Mouse (Mus musculus): ENCODE measurements around the gene Snapc2. TPM values are rescaled to one million over a fixed set of nuclear protein-coding genes. Genes with fewer than 3 reads are reported as not detected.
"Not testable (repeated sequence)": the region's sequence is repeated elsewhere in the genome, so short reads cannot be mapped to it uniquely, and the experiment has no call there.

Gene Snapc2
- total RNA-seq, 2 experiments from 2014 or later: 13.0 to 15.4 TPM

DNA sequence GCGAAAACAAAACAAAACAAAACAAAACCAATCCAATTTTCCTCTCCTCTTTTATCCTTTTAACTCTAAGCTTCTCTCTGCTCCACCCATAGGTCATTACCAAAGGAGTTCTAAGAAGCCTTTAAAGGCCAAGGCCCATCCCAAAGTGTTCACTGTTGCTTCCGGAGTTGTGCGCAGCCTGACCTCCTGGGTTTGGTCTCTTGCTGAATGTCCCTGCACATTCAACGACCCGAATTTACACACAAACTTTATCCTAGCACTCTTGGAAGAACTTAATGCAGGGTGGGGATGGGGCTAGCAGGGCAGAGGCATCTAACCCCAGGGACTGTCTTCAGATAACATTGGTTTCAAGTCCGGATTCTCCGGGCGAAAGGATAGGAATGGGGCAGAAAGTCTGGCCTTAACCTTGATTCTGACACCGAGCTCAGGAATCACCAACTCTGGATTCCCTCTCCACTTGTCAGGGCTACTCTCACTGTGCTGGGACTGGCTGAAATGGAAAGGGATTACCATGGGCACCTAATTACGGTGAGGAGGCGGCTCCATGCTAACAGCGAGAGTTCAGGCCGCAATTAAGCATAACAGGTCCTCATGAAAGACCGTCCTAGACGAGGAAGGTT is 15.0 kb upstream of the Snapc2 start:
- no peak for DNase-seq

DNA sequence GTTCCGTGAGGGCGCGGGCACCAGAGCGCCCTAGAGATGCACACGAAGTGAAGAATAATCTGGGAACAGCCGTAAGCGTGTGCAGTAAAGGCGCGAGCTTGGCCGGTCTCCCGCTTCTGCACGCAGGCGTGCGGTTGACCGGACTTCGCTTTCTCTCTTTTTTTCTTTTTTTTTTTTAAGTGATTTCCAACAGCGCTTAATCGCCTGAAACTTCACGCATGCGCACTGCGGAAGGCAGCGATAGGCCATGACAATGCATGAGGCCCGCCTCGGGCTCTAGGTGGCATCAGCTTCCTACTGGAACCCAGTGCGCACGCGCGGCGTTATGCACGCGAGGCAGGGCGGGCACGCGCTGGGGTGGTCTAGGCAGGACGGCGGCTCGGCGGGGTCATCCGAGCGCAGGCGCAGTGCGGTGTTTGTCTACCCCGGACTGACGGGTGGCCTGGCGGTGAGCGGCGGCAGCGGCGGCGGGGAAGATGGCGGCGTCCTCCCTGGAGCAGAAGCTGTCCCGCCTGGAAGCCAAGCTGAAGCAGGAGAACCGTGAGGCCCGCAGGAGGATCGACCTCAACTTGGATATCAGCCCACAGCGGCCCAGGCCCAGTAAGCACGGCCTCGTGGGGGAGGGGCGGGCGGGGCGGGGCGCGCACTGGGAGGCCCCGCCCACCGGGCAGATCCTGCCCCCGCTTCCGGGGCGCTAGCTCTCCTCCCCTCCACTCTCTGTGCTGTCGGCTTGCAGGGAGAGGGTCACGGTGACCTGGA is 14.3 kb upstream of the Snapc2 start, which contains the start of the genes Map2k7 and Gm49320:
Gene Map2k7 (plus strand): TSS at position 307 of the 759 bp plus-strand sequence.
Gene Gm49320 (plus strand): TSS at position 432 of the 759 bp plus-strand sequence.
- DNase-seq: peak; percentile 100

- DNase-seq: no peak
Observed at GRCm38 (mm10) chr8:4239193-4239890, 13.5 kb upstream of the Snapc2 start.

DNA sequence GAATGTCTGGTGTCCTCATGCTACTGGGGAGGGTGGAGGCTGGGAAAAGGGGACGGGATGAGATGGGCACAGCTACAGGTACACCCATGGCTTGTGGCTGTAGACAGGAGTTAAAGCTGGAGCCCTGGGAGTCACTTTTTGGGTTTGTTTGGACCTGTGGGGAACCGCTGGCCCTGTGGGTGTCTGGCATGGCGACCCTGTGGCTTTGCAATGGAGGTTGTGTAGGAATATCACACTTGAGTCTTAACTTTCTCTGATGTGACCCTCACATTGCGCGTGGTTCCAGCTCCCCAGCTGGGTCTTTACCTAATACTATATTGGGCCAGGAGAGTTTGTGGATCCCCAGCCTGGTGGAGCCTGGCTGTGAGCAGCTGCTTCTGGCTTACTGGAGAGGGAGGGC is 7.8 kb upstream of the Snapc2 start:
- no peak for DNase-seq

DNA sequence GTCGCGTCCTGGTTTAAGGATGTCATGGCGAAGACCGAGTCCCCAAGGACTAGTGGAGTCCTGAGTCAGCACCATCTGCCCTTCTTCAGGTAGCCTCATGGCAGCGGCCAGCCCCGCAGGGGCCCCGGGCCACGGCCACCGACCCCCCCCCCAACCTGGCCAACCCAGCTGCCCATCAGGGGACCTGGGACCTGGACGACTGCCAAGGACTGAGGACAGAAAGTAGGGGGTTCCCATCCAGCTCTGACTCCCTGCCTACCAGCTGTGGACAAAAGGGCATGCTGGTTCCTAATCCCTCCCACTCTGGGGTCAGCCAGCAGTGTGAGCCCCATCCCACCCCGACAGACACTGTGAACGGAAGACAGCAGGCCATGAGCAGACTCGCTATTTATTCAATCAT is 7.1 kb upstream of the Snapc2 start:
- no peak for DNase-seq

GRCm38 (mm10) chr8:4247241-4247640 is 5.6 kb upstream of the Snapc2 start:
- DNase-seq: no peak

GRCm38 (mm10) chr8:4247951-4248540 is 4.8 kb upstream of the Snapc2 start, which contains the start of gene Tgfbr3l:
Gene Tgfbr3l, plus strand, starts transcription at chr8:4248214.
- no peak for DNase-seq

DNA sequence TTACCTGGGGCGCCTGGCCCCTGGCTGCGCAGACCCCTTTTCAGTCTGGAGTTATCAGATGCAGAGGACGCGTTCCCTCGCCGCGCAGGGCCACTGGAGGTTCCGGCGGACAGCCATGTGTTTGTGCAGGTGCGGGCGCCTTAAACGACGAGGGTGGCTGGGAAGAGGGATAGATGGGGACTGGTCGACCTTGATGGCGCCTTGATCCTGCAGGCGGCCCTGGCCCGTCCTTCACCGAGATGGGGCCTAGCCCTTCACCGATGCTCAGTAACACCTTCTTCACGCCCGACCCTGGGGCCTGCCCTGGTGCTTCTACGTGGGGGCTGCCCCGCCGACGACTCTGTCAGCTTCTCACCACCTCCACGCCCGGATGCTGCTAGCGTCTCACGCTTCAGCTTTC is 3.7 kb upstream of the Snapc2 start:
- peak; percentile 59 for DNase-seq

GRCm38 (mm10) chr8:4250306-4250970 is 2.4 kb upstream of the Snapc2 start:
- peak; percentile 92 for DNase-seq

GRCm38 (mm10) chr8:4252116-4252760 is 642 bp upstream of the Snapc2 start:
- no peak for DNase-seq

DNA sequence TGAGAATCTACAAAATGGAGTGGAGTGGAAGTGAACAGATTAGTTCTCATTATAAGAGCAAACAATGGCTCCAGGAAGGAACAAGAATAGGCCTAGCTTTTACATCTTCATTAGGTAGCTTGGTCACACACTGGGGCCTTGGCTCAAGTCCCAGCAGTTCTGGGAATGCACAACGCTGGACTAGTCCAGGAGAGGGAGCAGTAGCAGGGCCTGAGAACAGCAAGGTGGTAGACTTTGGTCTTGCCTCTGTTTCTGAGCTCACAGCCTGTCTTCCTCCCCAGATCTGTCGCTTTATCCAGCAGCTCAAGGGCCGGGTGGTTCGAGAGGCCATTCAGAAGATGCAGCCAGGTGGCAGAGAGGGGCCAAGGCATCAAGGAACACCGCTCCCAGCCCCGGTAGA is 1.1 kb downstream of the Snapc2 start:
- DNase-seq: peak; percentile 45

DNA sequence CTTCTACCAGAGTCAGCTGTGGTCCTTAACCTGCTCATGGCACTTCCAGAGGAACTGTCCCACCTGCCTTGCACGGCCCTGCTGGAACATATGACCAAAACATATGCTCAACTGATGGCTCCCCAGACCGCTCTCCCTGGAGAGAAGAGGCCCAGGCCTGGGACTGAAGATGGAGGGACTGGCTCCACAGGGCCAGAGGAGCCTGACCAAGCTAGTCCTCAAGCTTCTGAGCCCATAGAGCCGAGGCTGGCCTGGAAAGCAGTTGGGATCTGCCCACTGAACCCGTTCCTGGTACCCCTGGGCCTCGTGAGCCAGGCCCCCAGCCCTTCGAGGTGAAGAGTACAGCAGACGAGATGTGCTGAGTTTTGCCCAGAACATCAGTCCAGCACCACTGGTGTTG is 2.6 kb downstream of the Snapc2 start:
- not testable (repeated sequence) for DNase-seq

DNA sequence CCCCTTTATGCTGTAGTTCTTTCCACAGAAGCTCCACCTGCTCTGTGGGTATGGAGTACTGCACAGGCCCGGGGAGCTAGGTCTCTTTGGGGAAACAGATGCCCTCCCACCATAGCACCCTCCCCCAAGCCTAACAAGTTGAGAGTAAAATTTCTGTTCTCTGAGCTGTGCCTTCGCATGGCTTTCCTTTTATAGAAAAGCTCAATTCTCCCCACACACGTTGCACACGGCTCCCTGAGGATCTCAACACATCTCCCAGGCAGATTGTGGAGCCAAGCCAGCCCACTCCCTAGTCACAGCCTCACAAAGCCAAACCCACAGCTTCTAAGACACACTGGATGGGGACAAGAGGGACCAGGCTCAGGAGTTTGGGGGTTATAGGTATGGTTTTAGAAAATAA is 4.0 kb downstream of the Snapc2 start:
- no peak for DNase-seq

- no peak for DNase-seq
Observed at GRCm38 (mm10) chr8:4257350-4257749, 4.5 kb downstream of the Snapc2 start.

GRCm38 (mm10) chr8:4258233-4258632 is 5.4 kb downstream of the Snapc2 start:
- peak; percentile 81 for DNase-seq

- DNase-seq: no peak
Observed at GRCm38 (mm10) chr8:4258678-4259077, 5.8 kb downstream of the Snapc2 start.

GRCm38 (mm10) chr8:4259125-4259804 is 6.4 kb downstream of the Snapc2 start, which contains the start of gene Ctxn1:
Gene Ctxn1, minus strand, starts transcription at chr8:4259274.
- DNase-seq: peak; percentile 92

GRCm38 (mm10) chr8:4259805-4260170 is 6.9 kb downstream of the Snapc2 start:
- DNase-seq: no peak

GRCm38 (mm10) chr8:4263105-4263791 is 10.4 kb downstream of the Snapc2 start:
- no peak for DNase-seq
